16 mouse cellular contexts compared by ENCODE assay signal in genomic region chr4:33554606-33555005, GRCm38 (mm10).
DNase-seq lines count a peak whose midpoint lies in the region; ATAC-seq lines count a peak whose summit lies in the region.
"Had no signal": no experiment of that assay in that cellular context is flagged by ENCODE, and none has a peak within 500 bp of the region (broad histone marks: within the 10 kb centered on the region; RNA-seq: fewer than 3 reads in every experiment).

No protein-coding gene starts in this region.

- H3K9me3 ChIP-seq in heart, embryonic 13.5 days: no peaks in the 10 kb centered on the region
- H3K9me3 ChIP-seq in heart, embryonic 11.5 days (replicated peaks; ENCODE audit: control insufficient read depth, low read length): no peaks in the 10 kb centered on the region
- H3K9me3 ChIP-seq: forebrain, embryonic 12.5 days; hindbrain, embryonic 12.5 days had no signal

- peak; percentile 6 for DNase-seq in thymus, postnatal 25 days
- no peak for DNase-seq in thymus, postnatal 36 days
- DNase-seq in cerebellum, adult 9-10 months: peak; percentile 53
- DNase-seq in urinary bladder, adult 2 months (ENCODE audit: low spot score): no peak
- DNase-seq in lung, postnatal 14 days: no peak
- DNase-seq: embryo, embryonic 11 days; gastrocnemius, postnatal 10 days; kidney, adult 8-10 months; kidney, postnatal 25 days; liver had no signal

- peak overlapping the region; percentile 25; the same call in 1 of the 2 replicates for H3K4me2 ChIP-seq in heart, embryonic 13.5 days
- H3K4me2 ChIP-seq in heart, embryonic 11.5 days: no peak overlapping the region

- WGBS in heart, embryonic 13.5 days: 29% methylated on average over 6 of the region's 6 CpGs
- WGBS in heart, embryonic 11.5 days (ENCODE audit: insufficient replicate concordance): 33% methylated on average over 6 of the region's 6 CpGs

- H3K4me1 ChIP-seq in heart, embryonic 13.5 days: peaks cover 11% of the 10 kb centered on the region
- H3K4me1 ChIP-seq in heart, embryonic 11.5 days (ENCODE audit: control insufficient read depth, insufficient read depth, low read length): no peaks in the 10 kb centered on the region

- no peak overlapping the region for H3K4me3 ChIP-seq in heart, embryonic 13.5 days
- H3K4me3 ChIP-seq in heart, embryonic 11.5 days (ENCODE audit: low read depth, low read length): no peak overlapping the region
- H3K4me3 ChIP-seq: forebrain, embryonic 12.5 days; hindbrain, embryonic 12.5 days; left cerebral cortex, adult 2 months had no signal

- H3K9ac ChIP-seq in heart, embryonic 13.5 days: no peak overlapping the region
- H3K9ac ChIP-seq in heart, embryonic 11.5 days (ENCODE audit: low read depth, low read length): no peak overlapping the region
- H3K9ac ChIP-seq: forebrain, embryonic 12.5 days; hindbrain, embryonic 12.5 days had no signal

- H3K27me3 ChIP-seq in heart, embryonic 13.5 days (replicated peaks): peaks cover 67% of the 10 kb centered on the region
- peaks cover 7% of the 10 kb centered on the region; the same call in 1 of the 2 replicates for H3K27me3 ChIP-seq in heart, embryonic 11.5 days (ENCODE audit: control insufficient read depth, insufficient read depth, low read length)
- H3K27me3 ChIP-seq: forebrain, embryonic 12.5 days had no signal

- H3K36me3 ChIP-seq in heart, embryonic 13.5 days: no peaks in the 10 kb centered on the region
- no peaks in the 10 kb centered on the region for H3K36me3 ChIP-seq in heart, embryonic 11.5 days (ENCODE audit: control insufficient read depth, insufficient read depth, low read length)
- H3K36me3 ChIP-seq: forebrain, embryonic 12.5 days; hindbrain, embryonic 12.5 days had no signal

- no peak overlapping the region for H3K27ac ChIP-seq in heart, embryonic 13.5 days (replicated peaks)
- H3K27ac ChIP-seq in heart, embryonic 11.5 days (ENCODE audit: low read depth, low read length): no peak overlapping the region
- H3K27ac ChIP-seq: forebrain, embryonic 12.5 days; hindbrain, embryonic 12.5 days; left cerebral cortex, adult 2 months had no signal

- no peak for ATAC-seq in heart, embryonic 13.5 days (ENCODE audit: extremely low read depth, insufficient number of reproducible peaks, low FRiP score, low TSS enrichment)
- ATAC-seq in heart, embryonic 11.5 days (replicated peaks; ENCODE audit: insufficient number of reproducible peaks, low FRiP score, low TSS enrichment): no peak
- ATAC-seq: lung, postnatal 0 days had no signal

Comparison
In these comparisons a context has a peak if more than half of its experiments do, and no peak if none do; other contexts are left out.
1. DNase-seq: peak in thymus, postnatal 25 days (single experiment) and cerebellum, adult 9-10 months (single experiment); none in thymus, postnatal 36 days (0 of 2), urinary bladder, adult 2 months (single experiment) and lung, postnatal 14 days (single experiment).